Comparison of ENCODE assay signal across 8 mouse cellular contexts in genomic region chr2:129066326-129066725, GRCm38 (mm10). TPM values are rescaled to one million over a fixed set of nuclear protein-coding genes. Genes with fewer than 3 reads are reported as not detected.
DNase-seq lines count a peak whose midpoint lies in the region; ATAC-seq and TF ChIP-seq lines count a peak whose summit lies in the region.

No protein-coding gene starts in this region.

- peak overlapping the region; percentile 91 for H3K9ac ChIP-seq in ES-Bruce4 (ENCODE audit: low read depth, poor library complexity, severe bottlenecking)
- peak overlapping the region; percentile 82 for H3K9ac ChIP-seq in heart, embryonic 14.5 days (ENCODE audit: low read length)
- H3K9ac ChIP-seq in kidney, embryonic 16.5 days (replicated peaks; ENCODE audit: low read length), result peak overlapping the region; percentile 75
- H3K9ac ChIP-seq in liver, embryonic 14.5 days (replicated peaks), result peak overlapping the region; percentile 19

- H3K36me3 ChIP-seq in ES-Bruce4 (ENCODE audit: control insufficient read depth, insufficient read depth, low read length, poor library complexity, severe bottlenecking), result no peaks in the 10 kb centered on the region
- H3K36me3 ChIP-seq in heart, embryonic 14.5 days (ENCODE audit: control insufficient read depth, insufficient read depth, low read length), result 0 out of 2 replicates have a peak, but pooled peaks cover 5% of the 10 kb centered on the region
- H3K36me3 ChIP-seq in kidney, embryonic 16.5 days (ENCODE audit: insufficient read depth, low read length), result peaks cover 13% of the 10 kb centered on the region; the same call in 1 of the 2 replicates
- H3K36me3 ChIP-seq in liver, embryonic 14.5 days (replicated peaks; ENCODE audit: control insufficient read depth, insufficient read depth, low read depth), result no peaks in the 10 kb centered on the region

- H3K27me3 ChIP-seq in ES-Bruce4 (ENCODE audit: control insufficient read depth, insufficient read depth, low read length, poor library complexity, severe bottlenecking), result no peaks in the 10 kb centered on the region
- H3K27me3 ChIP-seq in heart, embryonic 14.5 days (ENCODE audit: control insufficient read depth, insufficient read depth, low read length), result no peaks in the 10 kb centered on the region
- no peaks in the 10 kb centered on the region for H3K27me3 ChIP-seq in kidney, embryonic 16.5 days (ENCODE audit: insufficient read depth, low read length)
- H3K27me3 ChIP-seq in liver, embryonic 14.5 days (ENCODE audit: control insufficient read depth, insufficient read depth, low read length), result no peaks in the 10 kb centered on the region; the same call in 1 of the 2 replicates

- no peaks in the 10 kb centered on the region for H3K4me1 ChIP-seq in ES-Bruce4 (ENCODE audit: control insufficient read depth, insufficient read depth, low read length)
- peaks cover 6% of the 10 kb centered on the region for H3K4me1 ChIP-seq in brown adipose tissue, adult 24 weeks (ENCODE audit: control insufficient read depth, insufficient read depth, insufficient read length, low read length)
- peaks cover 3 to 10% of the 10 kb centered on the region in 2 experiments; a peak in 3 of 4 replicates for H3K4me1 ChIP-seq in heart, embryonic 14.5 days (ENCODE audit: control insufficient read depth in 2 of 2, insufficient read depth in 2 of 2, low read length in 2 of 2)
- H3K4me1 ChIP-seq in kidney, embryonic 16.5 days (ENCODE audit: insufficient read depth, low read length), result peaks cover 12% of the 10 kb centered on the region
- peaks cover 0 to 9% of the 10 kb centered on the region in 2 experiments; a peak in 2 of 4 replicates for H3K4me1 ChIP-seq in liver, embryonic 14.5 days (replicated peaks; ENCODE audit: control insufficient read depth in 2 of 2, insufficient read depth in 2 of 2, low read length in 1 of 2)

- no peak for TF ChIP-seq POLR2A in ES-Bruce4 (IDR thresholded peaks at IDR 0.05; ENCODE audit: insufficient read depth, low read length)

- 0 out of 2 replicates have a peak, but pooled peaks have one; percentile 21 for ATAC-seq in erythroid progenitor cell, adult 5-6 weeks (replicated peaks; ENCODE audit: low FRiP score, poor library complexity, severe bottlenecking)
- no peak; the same call in 1 of the 2 replicates for ATAC-seq in heart, embryonic 14.5 days (ENCODE audit: insufficient number of reproducible peaks, insufficient read depth, low FRiP score, low read depth)
- peak; percentile 85 for ATAC-seq in kidney, embryonic 16.5 days (ENCODE audit: low FRiP score, low TSS enrichment)
- peak; percentile 68 for ATAC-seq in liver, embryonic 14.5 days (ENCODE audit: insufficient read depth)

- TF ChIP-seq CTCF in ES-Bruce4 (IDR thresholded peaks at IDR 0.05; ENCODE audit: low read depth, low read length), result no peak
- no peak for TF ChIP-seq CTCF in liver, embryonic 14.5 days (IDR thresholded peaks at IDR 0.05; ENCODE audit: low read depth)

- peak overlapping the region; percentile 82 for H3K4me2 ChIP-seq in heart, embryonic 14.5 days (ENCODE audit: low read length)
- H3K4me2 ChIP-seq in kidney, embryonic 16.5 days (replicated peaks; ENCODE audit: low read depth, low read length), result peak overlapping the region; percentile 75
- H3K4me2 ChIP-seq in liver, embryonic 14.5 days (ENCODE audit: low read depth), result peak overlapping the region; percentile 66

- H3K27ac ChIP-seq in ES-Bruce4 (ENCODE audit: insufficient read depth, low read length), result no peak overlapping the region
- H3K27ac ChIP-seq in brown adipose tissue, adult 24 weeks (replicated peaks; ENCODE audit: low read depth, low read length), result 0 out of 2 replicates have a peak overlapping the region, but pooled peaks have one; percentile 25
- peak overlapping the region; percentile 20 to 40; a peak in 2 of 4 replicates for H3K27ac ChIP-seq in heart, embryonic 14.5 days (replicated peaks in 1 of 2; ENCODE audit: control insufficient read depth in 1 of 2, insufficient read depth in 1 of 2, low read depth in 2 of 2, low read length in 2 of 2)
- H3K27ac ChIP-seq in kidney, embryonic 16.5 days (ENCODE audit: low read length), result peak overlapping the region; percentile 45
- no peak overlapping the region for H3K27ac ChIP-seq in liver, embryonic 14.5 days

- peak overlapping the region; percentile 95 for H3K4me3 ChIP-seq in ES-Bruce4 (ENCODE audit: low read depth, low read length)
- peak overlapping the region; percentile 94 for H3K4me3 ChIP-seq in brown adipose tissue, adult 24 weeks (ENCODE audit: insufficient read depth, low read depth, low read length)
- H3K4me3 ChIP-seq in heart, embryonic 14.5 days (ENCODE audit: control insufficient read depth in 1 of 2, insufficient read depth in 1 of 2, low read depth in 1 of 2, low read length in 2 of 2), result peak overlapping the region; percentile 76 to 85
- peak overlapping the region; percentile 66 for H3K4me3 ChIP-seq in kidney, embryonic 16.5 days (ENCODE audit: low read length)
- H3K4me3 ChIP-seq in liver, embryonic 14.5 days (ENCODE audit: insufficient read depth in 1 of 2, low read depth in 2 of 2, low read length in 2 of 2), result peak overlapping the region; percentile 59 to 75

- peaks cover 13% of the 10 kb centered on the region for H3K9me3 ChIP-seq in ES-Bruce4 (replicated peaks; ENCODE audit: control insufficient read depth, insufficient read depth, low read length, poor library complexity, severe bottlenecking)
- H3K9me3 ChIP-seq in heart, embryonic 14.5 days (ENCODE audit: control insufficient read depth, low read length), result no peaks in the 10 kb centered on the region
- H3K9me3 ChIP-seq in kidney, embryonic 16.5 days (ENCODE audit: low read length), result no peaks in the 10 kb centered on the region
- no peaks in the 10 kb centered on the region for H3K9me3 ChIP-seq in liver, embryonic 14.5 days (ENCODE audit: control insufficient read depth, low read length)

- no peak for TF ChIP-seq EP300 in ES-Bruce4 (IDR thresholded peaks at IDR 0.05; ENCODE audit: insufficient read depth, low read depth, low read length)
- no peak for TF ChIP-seq EP300 in liver, embryonic 14.5 days (IDR thresholded peaks at IDR 0.05; ENCODE audit: low read depth)

- DNase-seq in liver, embryonic 14.5 days (ENCODE audit: low read depth in 3 of 3, low spot score in 3 of 3), result peak; percentile 20 to 39 (median 26)
- peak; percentile 9 to 15 for DNase-seq in natural killer cell, adult 2 months (ENCODE audit: low spot score in 2 of 2)
- DNase-seq in testis, postnatal 14 days (ENCODE audit: low spot score), result peak; percentile 27

- under 1% methylated on average over 20 of the region's 20 CpGs for WGBS in heart, embryonic 14.5 days
- 0% methylated on average over 20 of the region's 20 CpGs for WGBS in kidney, embryonic 16.5 days
- WGBS in liver, embryonic 14.5 days (ENCODE audit: insufficient replicate concordance), result 2% methylated on average over 20 of the region's 20 CpGs

RNA-seq across cellular contexts. Expression of gene Ttl, which starts 0.6 kb away (rescaled TPM):
- polyA plus RNA-seq in ES-Bruce4 (2011; ENCODE audit: insufficient read depth, insufficient read length, low read depth, missing spikeins), result 5.8 and 8.2 TPM in 2 replicates
- 11.6 and 14.0 TPM in 2 replicates for polyA plus RNA-seq in brown adipose tissue, adult 24 weeks (2012; ENCODE audit: insufficient read depth, insufficient read length, missing spikeins)
- total RNA-seq in erythroid progenitor cell, adult 5-6 weeks (2015; ENCODE audit: low replicate concordance), result not detected in 2 replicates
- total RNA-seq in erythroid progenitor cell, adult 5-6 weeks (2017; ENCODE audit: low replicate concordance), result 0.77 and 2.1 TPM in 2 replicates
- 9.2 and 10.7 TPM in 2 replicates for polyA plus RNA-seq in heart, embryonic 14.5 days (2014; fragmentation: Nextera tagmentation; extraction: Ambion mirVana)
- polyA plus RNA-seq in kidney, embryonic 16.5 days (2015; fragmentation: Nextera tagmentation; extraction: Ambion mirVana), result 13.4 TPM in 2 replicates
- 1.1 and 1.2 TPM in 2 replicates for polyA plus RNA-seq in liver, embryonic 14.5 days (2012; rRNA removed)
- 1.5 TPM in 2 replicates for polyA plus RNA-seq in liver, embryonic 14.5 days (2014; fragmentation: Nextera tagmentation; extraction: Ambion mirVana)

RNA-seq across cellular contexts. Expression of gene Vinac1, which starts 18.4 kb away (rescaled TPM):
- polyA plus RNA-seq in ES-Bruce4 (2011; ENCODE audit: insufficient read depth, insufficient read length, low read depth, missing spikeins), result 0.15 TPM in 1 of 2 replicates, not detected in the other
- 0.25 TPM in 1 of 2 replicates, not detected in the other for polyA plus RNA-seq in brown adipose tissue, adult 24 weeks (2012; ENCODE audit: insufficient read depth, insufficient read length, missing spikeins)
- not detected in 2 replicates for total RNA-seq in erythroid progenitor cell, adult 5-6 weeks (2015; ENCODE audit: low replicate concordance)
- total RNA-seq in erythroid progenitor cell, adult 5-6 weeks (2017; ENCODE audit: low replicate concordance), result not detected in 2 replicates
- 0.05 and 0.09 TPM in 2 replicates for polyA plus RNA-seq in heart, embryonic 14.5 days (2014; fragmentation: Nextera tagmentation; extraction: Ambion mirVana)
- 0.04 TPM in 1 of 2 replicates, not detected in the other for polyA plus RNA-seq in kidney, embryonic 16.5 days (2015; fragmentation: Nextera tagmentation; extraction: Ambion mirVana)
- 0.01 and 0.03 TPM in 2 replicates for polyA plus RNA-seq in liver, embryonic 14.5 days (2012; rRNA removed)
- 0.04 TPM in 1 of 2 replicates, not detected in the other for polyA plus RNA-seq in liver, embryonic 14.5 days (2014; fragmentation: Nextera tagmentation; extraction: Ambion mirVana)

RNA-seq across cellular contexts. Expression of gene Polr1b, which starts 34.5 kb away (rescaled TPM):
- 57.1 and 64.2 TPM in 2 replicates for polyA plus RNA-seq in ES-Bruce4 (2011; ENCODE audit: insufficient read depth, insufficient read length, low read depth, missing spikeins)
- 2.7 and 3.5 TPM in 2 replicates for polyA plus RNA-seq in brown adipose tissue, adult 24 weeks (2012; ENCODE audit: insufficient read depth, insufficient read length, missing spikeins)
- total RNA-seq in erythroid progenitor cell, adult 5-6 weeks (2015; ENCODE audit: low replicate concordance), result 2.1 and 2.5 TPM in 2 replicates
- total RNA-seq in erythroid progenitor cell, adult 5-6 weeks (2017; ENCODE audit: low replicate concordance), result 2.8 and 5.7 TPM in 2 replicates
- 12.1 and 14.0 TPM in 2 replicates for polyA plus RNA-seq in heart, embryonic 14.5 days (2014; fragmentation: Nextera tagmentation; extraction: Ambion mirVana)
- polyA plus RNA-seq in kidney, embryonic 16.5 days (2015; fragmentation: Nextera tagmentation; extraction: Ambion mirVana), result 27.2 and 33.4 TPM in 2 replicates
- polyA plus RNA-seq in liver, embryonic 14.5 days (2012; rRNA removed), result 11.6 and 14.0 TPM in 2 replicates
- polyA plus RNA-seq in liver, embryonic 14.5 days (2014; fragmentation: Nextera tagmentation; extraction: Ambion mirVana), result 5.3 and 6.5 TPM in 2 replicates

Comparison
In these comparisons a context has a peak if more than half of its experiments do, and no peak if none do; other contexts are left out.
1. H3K27ac ChIP-seq: peak in brown adipose tissue, adult 24 weeks (single experiment), heart, embryonic 14.5 days (2 of 2) and kidney, embryonic 16.5 days (single experiment); none in ES-Bruce4 (single experiment) and liver, embryonic 14.5 days (single experiment).
2. H3K9ac ChIP-seq: peak in every context shown above with its lines; median percentile 91 in ES-Bruce4; 82 in heart, embryonic 14.5 days; 75 in kidney, embryonic 16.5 days; 19 in liver, embryonic 14.5 days.
3. Peak in every context shown above with its lines, with median percentiles within 50 percentile points of each other: H3K4me3 ChIP-seq, H3K4me2 ChIP-seq and DNase-seq.